Mouse (Mus musculus) kidney, adult 11 months (tissue): ENCODE data around the gene Tnfsf8.

Experiments
- DNase-seq: peaks from one replicate; pipeline ENCODE4 v3.0.0; 2022

Tnfsf8 gene

DNA sequence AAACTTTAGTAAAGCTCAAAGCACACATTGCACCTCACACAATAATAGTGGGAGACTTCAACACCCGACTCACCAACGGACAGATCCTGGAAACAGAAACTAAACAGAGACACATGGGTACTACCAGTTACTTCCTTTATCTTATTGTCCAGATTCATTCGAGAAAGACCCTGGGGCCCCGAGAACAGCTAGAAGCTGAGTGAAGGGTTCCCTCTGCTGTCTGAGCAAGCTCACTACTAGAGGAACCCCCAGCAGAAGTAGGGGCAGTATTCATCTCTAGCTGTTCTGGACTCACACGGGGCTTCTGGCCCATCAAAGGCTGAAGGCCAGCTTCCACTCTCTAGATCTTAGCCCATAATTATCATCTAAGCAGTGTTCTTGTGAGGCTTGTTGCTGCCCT, 20.7 kb downstream of the Tnfsf8 start:
- no peak for DNase-seq

- DNase-seq, result no peak
Measured at GRCm38 (mm10) chr4:63823136-63823535, 38.0 kb downstream of the Tnfsf8 start.

- DNase-seq, result no peak
Measured at GRCm38 (mm10) chr4:63817505-63817904, 43.6 kb downstream of the Tnfsf8 start.

DNA sequence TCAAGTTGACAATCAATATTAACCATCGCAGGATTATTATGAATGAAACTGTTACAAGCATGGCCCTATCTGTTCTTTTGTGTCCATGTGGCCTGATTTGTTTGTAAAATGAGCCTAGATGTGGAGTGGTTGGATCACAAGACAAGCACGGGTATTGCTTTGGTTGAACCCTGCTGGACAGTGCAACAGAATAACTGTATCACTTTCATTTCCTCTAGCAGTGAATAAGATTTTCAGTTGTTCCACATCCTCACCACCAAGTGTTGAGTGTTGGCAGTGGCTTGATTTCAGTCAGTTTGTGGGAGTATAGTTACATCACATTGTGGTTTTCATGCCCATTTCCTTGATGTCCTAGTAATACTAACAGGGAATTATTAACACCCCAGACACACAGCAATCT, 45.5 kb downstream of the Tnfsf8 start:
- DNase-seq, result no peak

GRCm38 (mm10) chr4:63798083-63798482, 63.1 kb downstream of the Tnfsf8 start:
- DNase-seq, result no peak

- DNase-seq, result no peak
Measured at GRCm38 (mm10) chr4:63796527-63796926, 64.6 kb downstream of the Tnfsf8 start.

DNA sequence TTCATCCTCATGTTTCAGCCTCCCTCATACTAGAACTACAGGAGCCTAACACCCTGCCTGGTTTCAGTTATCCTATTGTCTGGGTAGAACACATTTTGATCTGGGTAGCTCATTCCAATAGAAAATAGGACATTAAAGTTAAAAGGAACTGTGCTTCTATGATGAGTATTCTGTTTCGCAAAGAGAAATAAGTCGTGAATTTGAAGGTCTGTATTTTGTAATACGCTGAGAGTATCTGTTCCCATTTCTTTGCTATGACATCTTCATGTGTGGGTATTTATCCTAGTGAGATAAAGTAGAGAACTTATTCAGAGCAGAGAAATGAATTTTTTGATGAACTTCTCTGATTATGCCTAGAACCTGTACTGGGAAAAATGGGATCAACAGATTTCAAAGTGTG, 68.8 kb downstream of the Tnfsf8 start:
- DNase-seq, result no peak

- no peak for DNase-seq
Measured at GRCm38 (mm10) chr4:63785466-63785865, 75.7 kb downstream of the Tnfsf8 start.

DNA sequence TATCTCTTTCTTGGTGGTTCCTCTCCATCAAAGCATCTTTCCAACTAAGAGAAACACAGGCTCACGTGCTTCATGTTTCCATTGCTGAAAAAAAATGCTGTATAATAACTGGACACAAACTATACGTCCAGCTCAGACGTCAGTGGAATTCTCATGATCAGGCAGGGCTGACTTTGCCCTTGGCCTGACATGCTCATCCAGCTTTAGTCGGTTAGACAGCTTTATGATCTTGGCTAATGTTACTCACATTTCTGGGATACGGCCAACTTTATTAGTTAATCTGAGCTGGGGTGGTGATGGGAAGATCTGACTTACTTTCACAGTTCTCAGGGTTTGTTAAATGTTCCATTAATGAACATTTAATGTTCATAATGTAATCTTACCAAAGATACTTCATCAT, 77.3 kb downstream of the Tnfsf8 start:
- no peak for DNase-seq

DNA sequence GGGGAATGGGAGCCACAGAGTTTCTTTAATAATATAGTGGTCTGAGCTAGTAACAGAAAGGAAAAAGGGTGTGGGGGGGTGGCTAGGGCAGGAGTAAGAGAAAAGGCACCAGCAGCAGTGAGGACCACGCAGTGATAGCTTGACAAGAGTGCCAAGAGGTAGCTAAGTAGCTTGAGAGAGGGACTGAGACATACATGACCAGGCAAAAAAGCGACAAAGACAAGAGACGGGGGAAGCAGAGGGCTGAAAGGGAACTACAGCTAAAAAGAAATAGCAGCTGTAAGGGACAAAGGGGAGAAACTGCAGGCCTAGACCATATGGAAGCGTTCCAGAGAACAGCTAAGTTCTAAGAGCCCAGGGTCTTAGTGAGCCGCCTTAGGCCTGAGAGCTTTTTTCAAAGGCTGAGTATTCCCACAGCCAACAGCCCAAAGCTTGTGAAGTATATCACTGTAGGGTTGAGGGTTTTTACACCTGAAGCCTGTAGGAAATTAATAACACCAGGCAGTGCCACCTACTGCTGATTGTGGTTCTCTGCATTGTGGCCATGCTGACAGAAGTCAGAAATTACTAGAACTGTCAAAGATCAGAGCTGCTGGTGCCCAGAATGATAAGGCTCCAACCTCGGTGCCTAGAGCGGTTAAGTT, 78.1 kb downstream of the Tnfsf8 start:
- peak; percentile 11 for DNase-seq
